9 mouse cellular contexts compared by ENCODE assay signal in genomic region chr11:49658791-49659469, GRCm38 (mm10). TPM values are rescaled to one million over a fixed set of nuclear protein-coding genes. Genes with fewer than 3 reads are reported as not detected.
DNase-seq lines count a peak whose midpoint lies in the region; TF ChIP-seq lines count a peak whose summit lies in the region.
"Had no signal": no experiment of that assay in that cellular context is flagged by ENCODE, and none has a peak within 500 bp of the region (broad histone marks: within the 10 kb centered on the region; RNA-seq: fewer than 3 reads in every experiment).

No protein-coding gene starts in this region.

- H3K4me1 ChIP-seq in lung, adult 2 months (ENCODE audit: control insufficient read depth, insufficient read depth, low read length) = peaks cover 9% of the 10 kb centered on the region
- H3K4me1 ChIP-seq in brown adipose tissue, adult 24 weeks (ENCODE audit: control insufficient read depth, insufficient read depth, insufficient read length, low read length) = peaks cover 15% of the 10 kb centered on the region
- 0 out of 2 replicates have a peak, but pooled peaks cover 5% of the 10 kb centered on the region for H3K4me1 ChIP-seq in limb, embryonic 10.5 days
- H3K4me1 ChIP-seq: embryonic facial prominence, embryonic 12.5 days; hindbrain, embryonic 15.5 days had no signal

- H3K36me3 ChIP-seq in limb, embryonic 10.5 days = no peaks in the 10 kb centered on the region
- H3K36me3 ChIP-seq: embryonic facial prominence, embryonic 12.5 days; hindbrain, embryonic 15.5 days had no signal

- peak overlapping the region; percentile 28 for H3K27ac ChIP-seq in brown adipose tissue, adult 24 weeks (replicated peaks; ENCODE audit: low read depth, low read length)
- no peak overlapping the region for H3K27ac ChIP-seq in limb, embryonic 10.5 days
- H3K27ac ChIP-seq: embryonic facial prominence, embryonic 12.5 days; hindbrain, embryonic 15.5 days had no signal

- H3K4me3 ChIP-seq in lung, adult 2 months (replicated peaks; ENCODE audit: extremely low read depth, low read depth, low read length) = no peak overlapping the region
- H3K4me3 ChIP-seq in brown adipose tissue, adult 24 weeks (ENCODE audit: insufficient read depth, low read depth, low read length) = no peak overlapping the region
- H3K4me3 ChIP-seq in limb, embryonic 10.5 days = no peak overlapping the region
- H3K4me3 ChIP-seq: embryonic facial prominence, embryonic 12.5 days; hindbrain, embryonic 15.5 days had no signal

- no peaks in the 10 kb centered on the region for H3K27me3 ChIP-seq in limb, embryonic 10.5 days (ENCODE audit: low read depth, poor library complexity, severe bottlenecking)
- H3K27me3 ChIP-seq: embryonic facial prominence, embryonic 12.5 days; hindbrain, embryonic 15.5 days had no signal

- TF ChIP-seq CTCF in lung, adult 2 months (IDR thresholded peaks at IDR 0.05; ENCODE audit: insufficient read depth, low read length) = no peak

- no peaks in the 10 kb centered on the region for H3K9me3 ChIP-seq in limb, embryonic 10.5 days (replicated peaks)
- H3K9me3 ChIP-seq: hindbrain, embryonic 15.5 days had no signal

- WGBS in lung, adult 2 months = 28% methylated on average over 10 of the region's 10 CpGs
- 81% methylated on average over 10 of the region's 10 CpGs for WGBS in limb, embryonic 10.5 days

- 0 out of 2 replicates have a peak, but pooled peaks have one; percentile 29 for TF ChIP-seq POLR2A in lung, adult 2 months (IDR thresholded peaks at IDR 0.05; ENCODE audit: borderline replicate concordance, extremely low read depth, low read depth, low read length)

- no peak for DNase-seq in lung, adult 2 months
- no peak for DNase-seq in lung, adult 18-20 months
- peak; percentile 27 for DNase-seq in limb, embryonic 10.5 days (ENCODE audit: low spot score)
- DNase-seq in natural killer cell, adult 2 months (ENCODE audit: low spot score in 2 of 2) = peak; percentile 15 to 29
- DNase-seq in ovary, postnatal 10 days (ENCODE audit: low spot score) = no peak
- no peak for DNase-seq in layer of hippocampus, postnatal 25 days (ENCODE audit: extremely low spot score in 1 of 2, low spot score in 1 of 2)

RNA-seq across cellular contexts. Expression of gene Scgb3a1, which starts 4.5 kb away (rescaled TPM):
- polyA plus RNA-seq in lung, adult 2 months (2012; rRNA removed) = 2,792 and 3,426 TPM in 2 replicates
- not detected in 2 replicates for polyA plus RNA-seq in brown adipose tissue, adult 24 weeks (2012; ENCODE audit: insufficient read depth, insufficient read length, missing spikeins)
- not detected in 2 replicates for polyA plus RNA-seq in limb, embryonic 10.5 days (2016; fragmentation: Nextera tagmentation; extraction: Ambion mirVana)
- under 1 TPM in 1 of 2 experiments, not detected in 1; 0.84 TPM for total RNA-seq in layer of hippocampus, postnatal 25 days (2021)
- polyA plus RNA-seq: embryonic facial prominence, embryonic 12.5 days had no signal

RNA-seq across cellular contexts. Expression of gene Flt4, which starts 49.9 kb away (rescaled TPM):
- 28.0 and 32.0 TPM in 2 replicates for polyA plus RNA-seq in lung, adult 2 months (2012; rRNA removed)
- polyA plus RNA-seq in brown adipose tissue, adult 24 weeks (2012; ENCODE audit: insufficient read depth, insufficient read length, missing spikeins) = 2.1 and 2.7 TPM in 2 replicates
- polyA plus RNA-seq in limb, embryonic 10.5 days (2016; fragmentation: Nextera tagmentation; extraction: Ambion mirVana) = 6.4 and 6.6 TPM in 2 replicates
- 1 to 10 TPM; 1.9 to 2.5 TPM for total RNA-seq in layer of hippocampus, postnatal 25 days (2021)

RNA-seq across cellular contexts. Expression of gene Cnot6, which starts 53.6 kb away (rescaled TPM):
- polyA plus RNA-seq in lung, adult 2 months (2012; rRNA removed) = 9.5 and 15.3 TPM in 2 replicates
- 9.9 and 10.8 TPM in 2 replicates for polyA plus RNA-seq in brown adipose tissue, adult 24 weeks (2012; ENCODE audit: insufficient read depth, insufficient read length, missing spikeins)
- 59.1 and 63.4 TPM in 2 replicates for polyA plus RNA-seq in limb, embryonic 10.5 days (2016; fragmentation: Nextera tagmentation; extraction: Ambion mirVana)
- 10 to 100 TPM; 43.4 to 43.6 TPM for total RNA-seq in layer of hippocampus, postnatal 25 days (2021)

Comparison
In these comparisons a context has a peak if more than half of its experiments do, and no peak if none do; other contexts are left out.
1. DNase-seq: peak in limb, embryonic 10.5 days (single experiment) and natural killer cell, adult 2 months (2 of 2); none in lung, adult 2 months (single experiment), lung, adult 18-20 months (0 of 2), ovary, postnatal 10 days (single experiment) and layer of hippocampus, postnatal 25 days (0 of 2).
2. RNA of gene Scgb3a1, which starts 4.5 kb away (polyA plus RNA-seq): 2,792 to 3,426 TPM in lung, adult 2 months; not detected in brown adipose tissue, adult 24 weeks and not detected in limb, embryonic 10.5 days; every median in the first group is over 1,000 times any median in the second.